Mouse (Mus musculus): ENCODE measurements at regions not wholly inside any gene's neighbourhood (a gene's known extent, or its start where the extent isn't known, plus 50 kb on each side); places are given as distances from the start of the nearest gene placed in this dataset.

DNA sequence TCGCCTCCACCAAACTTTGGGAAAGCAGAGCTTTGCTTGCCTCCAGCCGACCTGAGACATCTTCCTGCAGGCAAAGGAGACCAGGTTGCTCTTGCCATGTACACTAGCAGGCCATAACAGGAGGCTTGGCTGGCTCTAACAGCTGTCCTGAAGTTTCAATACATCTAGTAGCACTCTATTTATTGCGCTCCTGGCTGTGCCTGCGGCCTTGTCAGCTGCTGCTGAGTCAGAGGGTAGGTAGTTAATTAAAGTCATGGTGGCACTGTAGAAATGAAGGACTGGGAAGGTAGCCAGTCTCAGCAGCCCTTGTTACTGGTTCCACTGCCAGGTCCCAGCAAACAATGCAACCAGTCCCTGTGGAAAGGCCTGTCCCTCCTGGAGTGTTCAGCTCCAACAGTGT lies 212.0 kb upstream of the Slco3a1 start:
- TF ChIP-seq FLI1 (IDR thresholded peaks at IDR 0.05; ENCODE audit: low read length) = no peak
- TF ChIP-seq GATA1 (IDR thresholded peaks at IDR 0.05; ENCODE audit: borderline replicate concordance, low read length) = no peak

Measured in megakaryocyte, embryonic 14.5 days (primary cell).